Mouse (Mus musculus): Measurements from ENCODE around the gene Tia1.

The Tia1 gene

DNA sequence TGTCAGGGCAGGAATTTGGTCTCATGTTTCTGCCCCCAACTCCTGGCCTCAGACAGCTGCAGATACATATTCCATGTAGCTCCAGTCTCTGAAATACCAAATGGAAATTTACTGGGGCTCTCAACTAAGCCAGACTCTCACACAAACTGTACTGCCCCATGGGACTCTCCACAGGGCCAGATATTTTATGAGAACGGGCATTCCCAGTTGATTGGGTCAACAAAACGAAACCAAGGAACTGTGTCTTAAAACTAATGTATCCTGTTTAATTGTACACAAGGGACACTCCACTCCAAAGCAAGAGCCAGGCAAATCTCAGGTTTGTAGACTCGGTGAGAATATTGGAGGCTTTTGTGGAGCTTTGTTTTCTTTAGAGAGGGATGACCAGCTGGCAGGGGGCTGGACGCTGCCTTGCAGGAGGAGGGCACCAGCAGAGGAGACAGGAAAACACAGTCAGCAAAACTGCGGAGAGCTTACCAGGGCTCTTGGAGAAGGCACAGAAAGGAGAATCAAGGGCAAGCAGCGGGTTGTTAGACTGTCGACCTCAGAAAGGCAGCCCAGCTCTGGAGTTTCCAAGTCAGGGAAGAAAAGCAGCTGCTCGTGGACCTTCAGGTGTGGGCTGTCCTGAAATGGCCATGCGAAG, 76.3 kb downstream of the Tia1 start:
- DNase-seq (ENCODE audit: low read depth) = no peak

- DNase-seq (ENCODE audit: low read depth) = no peak
Measured at GRCm38 (mm10) chr6:86481871-86482270, 77.9 kb downstream of the Tia1 start.
